Mouse (Mus musculus) CD4-positive, CD25-positive, alpha-beta regulatory T cell, adult 2 months (primary cell): Measurements from ENCODE around the gene Lgr4.

Experiments
- DNase-seq: peaks from one replicate; pipeline ENCODE4 v3.0.0-alpha.2; 2012; ENCODE audit warnings: low read depth, low spot score

The Lgr4 gene

GRCm38 (mm10) chr2:109921298-109922035 lies 4.0 kb downstream of the Lgr4 start:
- no peak for DNase-seq

GRCm38 (mm10) chr2:109922306-109922705 lies 4.9 kb downstream of the Lgr4 start:
- no peak for DNase-seq

- no peak for DNase-seq
Observed at GRCm38 (mm10) chr2:109923031-109923430, 5.6 kb downstream of the Lgr4 start.

GRCm38 (mm10) chr2:109923945-109924344 lies 6.5 kb downstream of the Lgr4 start:
- no peak for DNase-seq

GRCm38 (mm10) chr2:109926984-109927383 lies 9.5 kb downstream of the Lgr4 start:
- no peak for DNase-seq

- DNase-seq = no peak
Observed at GRCm38 (mm10) chr2:109927446-109927845, 10.0 kb downstream of the Lgr4 start.

- DNase-seq = no peak
Observed at GRCm38 (mm10) chr2:109927876-109928275, 10.4 kb downstream of the Lgr4 start.

- DNase-seq = no peak
Observed at GRCm38 (mm10) chr2:109928791-109929190, 11.3 kb downstream of the Lgr4 start.

GRCm38 (mm10) chr2:109929256-109929655 lies 11.8 kb downstream of the Lgr4 start:
- no peak for DNase-seq

GRCm38 (mm10) chr2:109930366-109930765 lies 12.9 kb downstream of the Lgr4 start:
- DNase-seq = no peak

GRCm38 (mm10) chr2:109930771-109931170 lies 13.3 kb downstream of the Lgr4 start:
- no peak for DNase-seq

GRCm38 (mm10) chr2:109931978-109932780 lies 14.7 kb downstream of the Lgr4 start:
- DNase-seq = no peak

- no peak for DNase-seq
Observed at GRCm38 (mm10) chr2:109933151-109933550, 15.7 kb downstream of the Lgr4 start.

GRCm38 (mm10) chr2:109934086-109934485 lies 16.6 kb downstream of the Lgr4 start:
- no peak for DNase-seq

- DNase-seq = no peak
Observed at GRCm38 (mm10) chr2:109935194-109935593, 17.7 kb downstream of the Lgr4 start.

- no peak for DNase-seq
Observed at GRCm38 (mm10) chr2:109935754-109936409, 18.4 kb downstream of the Lgr4 start.

GRCm38 (mm10) chr2:109936410-109936755 lies 18.9 kb downstream of the Lgr4 start:
- no peak for DNase-seq

- no peak for DNase-seq
Observed at GRCm38 (mm10) chr2:109941973-109942444, 24.6 kb downstream of the Lgr4 start.

- no peak for DNase-seq
Observed at GRCm38 (mm10) chr2:109942810-109943570, 25.5 kb downstream of the Lgr4 start.

- no peak for DNase-seq
Observed at GRCm38 (mm10) chr2:109944995-109945394, 27.5 kb downstream of the Lgr4 start.

GRCm38 (mm10) chr2:109945532-109945931 lies 28.1 kb downstream of the Lgr4 start:
- no peak for DNase-seq

- DNase-seq = no peak
Observed at GRCm38 (mm10) chr2:109946426-109946825, 29.0 kb downstream of the Lgr4 start.
